Mouse (Mus musculus): ENCODE data around the gene Polr3gl.
A peak's percentile ranks its signal among the peaks of the same experiment; 100 is the strongest.
"Not testable (repeated sequence)": the region's sequence is repeated elsewhere in the genome, so short reads cannot be mapped to it uniquely, and the experiment has no call there.

The Polr3gl gene

DNA sequence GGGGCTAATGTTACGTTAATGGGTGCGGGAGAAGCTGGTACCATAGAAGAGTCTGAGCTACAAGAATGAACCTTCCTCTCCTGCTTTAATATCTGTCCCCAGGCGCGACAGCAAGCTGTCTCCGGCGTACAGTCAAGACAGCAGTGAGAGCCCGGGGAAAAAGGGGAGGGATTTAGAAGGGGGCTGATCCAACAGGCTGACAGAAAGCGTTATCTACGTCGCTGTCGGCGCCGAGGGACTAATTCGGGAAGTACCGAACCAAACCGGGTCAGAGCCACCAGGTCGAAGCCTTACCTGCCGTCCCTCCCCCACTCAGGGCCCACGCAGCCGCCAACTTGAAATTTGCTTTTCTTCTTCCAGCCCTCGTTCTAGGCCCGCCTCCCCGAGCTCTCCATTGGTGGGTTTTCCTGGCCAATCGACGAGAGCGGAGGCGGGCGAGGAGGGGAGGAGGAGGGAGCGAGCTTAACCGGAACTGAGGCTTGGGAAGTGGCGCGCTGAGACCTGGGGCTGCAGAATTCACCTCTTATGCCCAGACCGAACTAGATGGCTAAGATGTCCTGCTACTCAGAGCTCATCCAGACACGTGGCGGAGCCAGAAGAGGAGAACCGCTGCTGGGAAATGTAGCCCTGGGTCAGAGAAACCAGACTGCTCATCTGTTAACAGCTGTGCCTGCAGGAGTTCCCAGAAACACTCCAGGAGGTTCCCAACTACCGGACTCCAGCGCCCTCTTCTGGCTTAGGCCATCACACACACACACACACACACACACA is at the start of gene Polr3gl:
Gene Polr3gl, minus strand, starts transcription at position 392 of the 771 bp plus-strand sequence.
- peak; percentile 94 for DNase-seq (ENCODE audit: low spot score)

DNA sequence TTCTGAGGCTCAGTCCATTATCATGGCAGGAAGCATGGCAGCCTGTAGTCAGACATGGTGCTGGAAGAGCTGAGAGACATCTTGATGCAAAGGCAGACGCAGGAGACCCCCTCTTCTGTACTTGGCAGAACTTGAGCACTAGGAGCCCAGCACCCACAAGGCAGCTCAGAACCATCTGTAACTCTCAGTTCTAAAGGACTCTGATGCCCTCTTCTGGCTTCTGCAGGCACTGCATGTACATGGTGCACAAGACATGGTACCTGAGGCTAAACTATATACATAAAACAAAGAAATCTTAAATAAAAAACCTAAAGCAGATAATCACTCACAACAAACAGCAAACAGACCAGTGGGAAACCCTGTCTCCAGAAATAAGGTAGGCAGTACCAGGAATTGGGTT is 45.2 kb upstream of the Polr3gl start:
- no peak for DNase-seq (ENCODE audit: low spot score)

DNA sequence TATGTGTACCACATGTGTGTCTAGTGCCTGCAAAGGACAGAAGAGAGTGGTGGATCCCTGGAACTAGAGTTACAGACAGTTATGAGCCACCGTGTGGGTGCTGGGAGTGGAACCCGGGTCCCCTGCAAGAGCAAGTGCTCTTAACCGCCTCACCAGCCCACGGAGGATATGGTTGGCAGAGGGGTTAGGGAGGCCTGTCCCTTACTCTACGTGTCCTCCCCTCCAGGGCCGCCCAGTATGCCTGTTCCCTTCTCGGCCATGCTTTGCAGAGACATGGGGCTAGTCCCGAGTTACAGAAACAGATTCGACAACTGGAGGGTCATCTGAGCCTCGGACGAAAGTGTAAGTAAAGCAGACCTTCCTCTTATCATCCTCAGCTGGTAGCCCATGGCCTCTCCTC is 42.5 kb upstream of the Polr3gl start:
- no peak for DNase-seq (ENCODE audit: low spot score)

DNA sequence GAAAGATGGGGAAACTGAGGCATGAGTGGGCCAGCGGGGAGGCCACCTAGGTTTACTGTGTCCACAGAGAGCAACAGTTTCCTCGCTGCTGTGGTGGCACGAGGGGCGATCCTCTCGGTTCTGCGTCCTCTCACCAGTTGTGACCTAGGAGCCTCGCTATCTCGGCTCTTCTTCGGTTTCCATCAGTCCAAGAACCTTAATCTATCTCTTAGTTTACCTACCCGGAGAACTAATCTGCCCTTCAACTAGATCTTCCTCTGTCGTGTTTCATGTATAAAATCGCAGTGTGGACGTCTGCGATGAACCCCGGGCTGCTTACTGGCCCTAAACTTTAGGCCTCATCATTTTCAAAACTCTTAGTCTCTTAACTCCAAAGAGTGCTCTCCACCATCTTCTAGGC is 41.9 kb upstream of the Polr3gl start:
- DNase-seq (ENCODE audit: low spot score): no peak

DNA sequence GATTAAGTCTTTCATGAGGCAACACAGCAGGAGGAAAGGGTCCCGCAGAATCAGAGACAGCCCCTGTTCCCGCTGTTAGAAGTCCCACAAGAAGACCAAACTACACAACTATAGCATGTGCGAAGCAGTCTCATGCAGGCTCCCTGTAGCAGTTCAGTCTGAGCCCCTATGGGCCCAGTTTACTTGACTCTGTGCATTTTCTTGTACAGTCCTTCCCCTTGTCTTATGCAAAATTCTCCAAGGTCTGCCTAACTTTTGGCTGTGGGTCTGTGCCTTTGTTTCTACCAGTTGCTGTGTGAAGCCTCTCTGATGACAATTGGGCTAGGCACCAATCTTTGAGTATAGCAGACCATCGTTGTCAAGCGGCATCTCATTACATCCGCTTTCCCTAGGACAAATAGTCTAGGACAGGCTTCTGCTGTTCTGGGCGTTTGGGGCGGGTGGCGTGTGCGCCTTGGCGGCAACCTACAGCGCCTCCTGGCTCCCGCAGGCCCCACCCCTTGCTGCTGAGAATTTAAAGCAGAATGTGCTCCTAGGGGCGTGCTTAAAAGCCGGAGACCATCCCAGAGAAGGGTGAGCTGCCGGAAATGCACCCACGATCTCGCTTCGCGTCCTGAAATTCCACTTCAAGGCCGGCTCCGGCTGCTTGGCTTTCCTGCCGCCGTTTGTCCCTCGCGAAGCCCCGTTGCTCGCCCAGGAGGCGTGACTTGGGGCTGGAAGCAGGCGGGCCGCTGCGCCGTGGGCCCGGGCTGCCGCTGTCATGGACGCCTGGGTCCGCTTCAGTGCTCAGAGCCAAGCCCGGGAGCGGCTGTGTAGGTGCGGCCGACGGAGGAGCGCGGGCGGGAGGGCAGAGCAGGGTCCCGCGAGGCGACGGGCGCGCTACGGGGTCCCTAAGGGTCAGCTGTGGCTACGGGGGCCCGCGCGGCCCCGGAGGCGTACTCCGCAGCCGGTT is 41.2 kb upstream of the Polr3gl start, which contains the start of the genes Pex11b and Gm42957:
Gene Pex11b, plus strand, starts transcription at position 449 of the 952 bp plus-strand sequence.
Gene Gm42957, plus strand, starts transcription at position 547 of the 952 bp plus-strand sequence.
- DNase-seq (ENCODE audit: low spot score): peak; percentile 87

DNA sequence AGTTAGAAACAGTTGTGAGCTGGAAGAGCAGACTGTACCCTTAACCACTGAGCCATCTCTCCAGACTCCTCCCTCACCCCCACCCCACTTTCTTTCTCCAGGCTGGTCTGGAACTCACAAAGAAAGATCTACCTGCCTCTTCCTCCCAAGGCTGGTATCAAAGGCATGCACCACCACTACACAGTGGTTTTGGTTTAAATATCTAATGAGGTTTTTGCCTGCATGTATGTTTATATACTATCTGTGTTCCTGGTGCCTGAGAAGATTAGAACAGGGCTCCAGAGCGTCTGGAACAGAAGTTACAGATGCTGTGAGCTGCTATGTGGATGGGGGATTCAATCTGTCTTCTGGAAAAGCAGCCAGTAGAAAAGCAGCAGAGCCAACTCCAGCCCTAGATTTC is 40.0 kb upstream of the Polr3gl start:
- DNase-seq (ENCODE audit: low spot score): no peak

DNA sequence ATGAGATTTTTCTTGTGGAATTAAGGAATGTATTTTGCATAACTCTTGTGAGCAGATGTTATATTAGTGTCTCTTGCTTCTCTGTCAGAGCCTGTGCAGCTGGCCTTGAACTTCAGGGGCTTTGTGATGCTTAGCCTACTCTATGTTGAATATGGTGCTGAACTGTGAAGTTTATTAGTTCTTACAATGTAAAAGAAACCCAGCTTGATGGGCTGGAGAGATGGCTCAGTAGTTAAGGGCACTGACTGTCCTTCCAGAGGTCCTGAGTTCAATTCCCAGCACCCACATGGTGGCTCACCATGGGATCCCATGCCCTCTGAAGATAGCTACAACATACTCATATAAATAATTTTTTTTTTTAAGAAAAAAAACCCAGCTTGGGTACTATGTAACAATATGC is 38.1 kb upstream of the Polr3gl start:
- DNase-seq (ENCODE audit: low spot score): no peak

DNA sequence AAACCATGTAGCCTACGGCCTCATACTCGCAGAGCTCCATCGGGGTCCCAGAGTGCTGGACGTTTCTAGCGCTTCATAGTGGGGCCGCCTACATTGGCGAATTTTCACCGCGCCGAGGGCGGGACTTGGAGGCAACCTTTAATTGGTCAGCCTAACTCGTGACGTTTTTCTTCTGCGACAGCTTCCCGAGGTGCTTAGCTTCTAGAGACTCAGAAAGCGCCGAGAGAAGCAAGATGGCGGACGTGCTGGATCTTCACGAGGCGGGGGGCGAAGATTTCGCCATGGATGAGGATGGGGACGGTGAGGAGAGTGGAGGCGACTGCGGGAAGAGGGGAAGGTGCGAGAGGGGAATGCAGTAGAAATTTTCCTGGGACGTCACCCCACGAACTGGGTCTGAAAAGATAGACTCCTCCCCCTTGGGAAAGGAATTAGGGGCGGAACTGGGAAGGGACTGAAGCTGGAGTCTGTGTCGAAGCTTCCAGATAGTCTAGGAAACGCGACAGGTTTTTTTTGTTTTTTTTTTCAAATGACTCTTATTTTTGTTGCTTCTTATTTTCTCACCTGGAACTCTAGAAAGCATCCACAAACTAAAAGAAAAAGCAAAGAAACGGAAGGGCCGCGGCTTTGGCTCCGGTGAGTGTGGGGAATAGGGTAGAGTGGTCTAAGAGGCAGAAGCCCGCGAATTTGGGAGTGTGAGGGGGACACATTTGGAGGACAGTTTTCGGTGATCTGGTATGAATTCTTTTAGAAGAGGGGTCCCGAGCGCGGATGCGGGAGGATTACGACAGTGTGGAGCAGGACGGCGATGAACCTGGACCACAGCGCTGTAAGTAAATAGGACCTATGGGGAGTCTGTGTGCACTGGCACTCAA is 36.0 kb upstream of the Polr3gl start, which contains the start of gene Rbm8a:
Gene Rbm8a, plus strand, starts transcription at position 205 of the 872 bp plus-strand sequence.
- DNase-seq (ENCODE audit: low spot score): peak; percentile 97

DNA sequence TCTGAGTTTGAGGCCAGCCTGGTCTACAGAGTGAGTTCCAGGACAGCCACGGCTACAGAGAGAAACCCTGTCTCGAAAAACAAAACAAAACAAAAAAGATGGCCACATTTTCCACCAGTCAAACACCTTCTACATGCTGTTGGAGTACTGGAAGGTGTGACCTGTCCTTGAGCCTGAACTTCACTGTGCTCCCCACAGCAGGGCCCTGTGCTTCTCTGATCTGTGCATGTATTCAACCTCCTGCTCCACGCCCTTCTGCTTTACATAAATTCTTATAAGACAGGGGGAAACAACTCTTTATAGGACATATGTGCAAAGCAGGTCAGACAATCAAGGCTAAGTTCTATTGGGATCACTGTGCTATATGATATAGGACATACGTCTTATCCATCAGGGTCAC is 29.2 kb upstream of the Polr3gl start:
- no peak for DNase-seq (ENCODE audit: low spot score)

DNA sequence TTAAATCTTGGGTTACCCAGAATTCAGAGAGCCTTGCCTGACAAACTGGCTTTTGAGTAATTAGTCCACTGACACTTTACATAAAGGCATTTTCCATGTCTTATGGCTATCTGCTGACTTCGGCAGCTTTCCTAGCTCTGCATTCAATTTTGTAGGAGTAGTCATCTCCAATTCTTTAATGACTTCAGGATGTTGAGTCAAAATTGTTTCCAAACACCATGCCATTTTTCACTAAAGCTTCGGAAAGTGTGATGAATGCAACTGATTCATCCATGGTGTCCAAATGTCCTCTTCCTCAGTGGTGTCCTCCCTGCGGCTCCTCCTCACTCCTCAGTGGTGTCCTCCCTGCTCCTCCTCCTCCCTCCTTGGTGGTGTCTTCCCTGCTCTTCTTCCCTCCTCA is 24.0 kb upstream of the Polr3gl start:
- no peak for DNase-seq (ENCODE audit: low spot score)

DNA sequence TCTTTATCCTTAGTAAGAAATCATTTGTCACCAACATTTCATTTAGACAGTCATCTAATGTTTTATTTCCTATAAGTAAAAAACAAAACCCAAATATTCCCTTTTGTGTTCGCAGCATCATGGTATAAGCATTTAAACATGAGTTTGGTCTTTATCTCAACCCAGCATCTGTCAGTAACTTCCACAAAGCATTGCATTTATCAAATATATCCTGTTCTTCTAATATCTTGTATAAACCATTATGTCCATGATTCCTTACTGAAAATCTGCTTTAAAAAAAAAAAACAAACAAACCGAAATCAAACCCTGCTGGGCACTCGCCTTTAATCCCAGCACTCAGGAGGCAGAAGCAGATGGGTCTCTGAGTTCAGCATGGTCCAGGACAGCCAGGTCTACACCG is 12.6 kb upstream of the Polr3gl start:
- no peak for DNase-seq (ENCODE audit: low spot score)

DNA sequence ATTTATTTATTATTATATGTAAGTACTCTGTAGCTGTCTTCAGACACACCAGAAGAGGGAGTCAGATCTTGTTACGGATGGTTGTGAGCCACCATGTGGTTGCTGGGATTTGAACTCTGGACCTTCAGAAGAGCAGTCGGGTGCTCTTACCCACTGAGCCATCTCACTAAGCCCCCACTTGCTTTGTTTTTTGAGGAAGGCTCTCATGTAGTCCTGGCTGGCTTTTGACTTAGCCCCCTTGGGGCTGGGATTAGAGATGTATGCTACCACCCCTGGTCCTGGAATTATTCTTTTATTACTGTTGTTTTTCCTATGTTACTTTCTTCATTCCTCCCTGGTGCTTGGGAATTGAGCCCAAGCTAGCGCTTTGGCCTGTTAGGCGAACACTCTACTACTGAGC is 12.0 kb upstream of the Polr3gl start:
- DNase-seq (ENCODE audit: low spot score): not testable (repeated sequence)

DNA sequence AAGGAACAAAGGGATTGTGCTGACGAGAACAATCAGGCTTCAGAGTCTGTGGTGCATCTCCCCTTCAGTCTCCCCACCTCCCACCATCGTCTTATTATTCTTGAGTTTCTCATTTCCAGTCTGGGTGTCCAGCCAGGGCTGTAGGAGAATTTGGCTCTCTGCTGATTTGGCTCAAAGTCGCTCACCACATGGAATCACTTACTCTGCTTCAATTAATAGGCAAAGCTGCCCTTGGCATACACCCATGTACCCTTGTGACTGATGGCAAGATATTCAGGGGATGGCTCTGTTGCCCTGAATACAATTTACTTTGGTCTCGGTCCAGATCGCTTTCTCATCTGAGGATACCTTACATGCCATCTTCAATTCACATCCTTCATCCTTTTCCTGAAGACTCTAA is 9.3 kb upstream of the Polr3gl start:
- DNase-seq (ENCODE audit: low spot score): no peak

DNA sequence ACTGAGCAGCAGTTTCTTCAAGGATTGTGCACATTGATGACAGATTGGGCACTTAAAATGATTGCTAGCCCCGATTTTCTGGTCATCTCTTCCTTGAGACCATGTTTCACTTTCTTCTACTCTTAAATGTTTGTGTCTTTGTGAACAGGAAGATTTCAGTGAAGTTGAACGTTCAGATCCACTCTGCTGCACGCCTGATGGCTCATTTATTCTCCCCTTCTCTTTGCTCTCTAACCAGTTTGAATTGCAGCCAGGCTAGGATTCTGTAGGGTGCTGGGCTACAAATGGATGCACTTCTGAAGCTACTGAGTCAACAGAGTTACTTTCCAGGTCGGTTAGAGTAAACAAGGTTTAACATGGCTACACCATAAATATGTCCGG is 8.7 kb upstream of the Polr3gl start:
- no peak for DNase-seq (ENCODE audit: low spot score)

DNA sequence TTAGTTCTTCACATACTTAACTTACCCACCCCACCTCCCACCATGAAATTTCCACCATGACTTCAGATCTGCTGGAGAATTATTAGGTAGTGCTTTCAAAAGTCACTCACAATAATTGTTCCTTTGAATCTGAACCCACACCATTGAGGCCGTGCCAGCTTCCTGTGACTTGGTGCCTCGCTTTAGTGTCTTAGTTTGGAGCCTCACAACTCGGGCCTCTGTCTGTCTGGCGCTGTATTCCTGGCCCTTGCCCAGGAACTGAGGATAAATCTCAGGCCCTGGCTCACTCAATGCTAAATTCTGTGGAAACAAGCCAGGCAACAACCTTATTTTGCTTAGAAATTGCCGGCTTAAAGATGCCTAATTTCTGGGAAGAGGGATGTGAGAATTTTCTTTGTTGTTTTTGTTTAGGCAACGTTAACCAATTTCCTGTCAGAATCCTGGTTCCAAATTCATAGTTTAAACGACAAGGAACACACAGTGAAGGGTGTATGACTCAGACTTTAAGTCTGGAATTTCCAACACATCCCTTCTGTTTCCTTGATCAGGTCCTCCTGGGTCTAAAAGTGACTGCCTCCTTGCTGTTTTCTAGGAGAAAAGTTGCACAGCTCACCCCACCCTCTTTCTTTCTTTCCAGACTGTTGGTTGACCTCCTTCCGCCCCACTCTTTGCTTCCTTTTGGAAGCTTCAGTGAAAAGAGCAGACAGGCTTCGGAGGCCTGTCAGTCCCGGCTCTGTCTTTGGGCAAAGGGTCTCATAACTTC is 8.1 kb upstream of the Polr3gl start:
- DNase-seq (ENCODE audit: low spot score): peak; percentile 25

DNA sequence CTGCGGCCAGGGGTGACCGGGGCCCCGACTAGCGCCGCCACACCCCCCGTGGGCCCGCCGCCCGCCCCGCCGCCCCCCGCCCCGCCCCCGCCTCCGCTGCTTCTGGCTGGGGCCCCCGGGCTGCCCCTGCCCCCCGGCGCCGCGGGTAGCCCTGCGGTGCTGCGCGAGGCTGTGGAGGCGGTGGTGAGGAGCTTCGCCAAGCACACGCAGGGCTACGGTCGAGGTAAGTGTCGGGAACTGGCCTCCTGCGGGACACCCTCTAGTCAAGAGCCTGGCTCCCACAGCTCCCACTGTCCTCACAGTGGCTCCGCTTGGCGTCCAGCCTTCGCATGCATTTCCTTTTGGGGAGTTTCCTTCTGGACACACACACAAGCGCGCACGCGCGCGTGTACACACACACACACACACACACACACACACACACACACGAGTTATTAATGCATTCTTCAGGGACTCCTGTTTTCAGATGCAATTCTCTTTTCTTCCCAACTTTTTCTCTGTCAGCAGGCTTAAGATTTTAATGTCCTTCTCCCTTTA is 7.3 kb upstream of the Polr3gl start:
- peak; percentile 77 for DNase-seq (ENCODE audit: low spot score)

DNA sequence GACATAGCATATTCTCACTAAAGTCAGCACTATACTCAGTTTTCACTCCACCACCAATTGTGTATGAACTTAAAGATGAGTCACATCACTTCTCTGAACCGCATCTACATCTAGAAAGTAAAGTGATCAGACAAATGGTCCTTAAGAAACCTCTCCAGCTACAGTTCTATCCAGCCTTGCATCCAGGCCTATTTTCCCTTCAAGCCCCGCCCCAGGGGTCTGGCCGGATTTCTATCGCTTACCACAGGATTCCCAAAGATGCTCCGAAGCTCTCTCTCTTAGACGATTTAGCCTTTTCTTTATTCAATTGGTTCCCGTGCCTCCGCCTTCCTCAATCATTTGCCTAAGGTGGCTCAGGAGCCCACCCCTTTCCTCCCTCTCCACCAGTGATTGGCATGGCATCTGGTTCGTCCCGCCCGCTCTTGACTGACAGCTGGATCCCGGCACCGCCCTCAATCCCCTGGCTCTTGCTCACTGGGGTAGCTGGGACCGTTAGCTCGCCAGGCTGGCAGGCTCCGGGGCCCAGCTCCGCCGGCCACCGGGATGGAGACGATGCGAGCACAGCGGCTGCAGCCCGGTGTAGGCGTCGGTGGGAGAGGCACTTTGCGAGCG is 6.8 kb upstream of the Polr3gl start, which contains the start of gene Lix1l:
Gene Lix1l, plus strand, starts transcription at position 511 of the 612 bp plus-strand sequence.
- DNase-seq (ENCODE audit: low spot score): peak; percentile 94

DNA sequence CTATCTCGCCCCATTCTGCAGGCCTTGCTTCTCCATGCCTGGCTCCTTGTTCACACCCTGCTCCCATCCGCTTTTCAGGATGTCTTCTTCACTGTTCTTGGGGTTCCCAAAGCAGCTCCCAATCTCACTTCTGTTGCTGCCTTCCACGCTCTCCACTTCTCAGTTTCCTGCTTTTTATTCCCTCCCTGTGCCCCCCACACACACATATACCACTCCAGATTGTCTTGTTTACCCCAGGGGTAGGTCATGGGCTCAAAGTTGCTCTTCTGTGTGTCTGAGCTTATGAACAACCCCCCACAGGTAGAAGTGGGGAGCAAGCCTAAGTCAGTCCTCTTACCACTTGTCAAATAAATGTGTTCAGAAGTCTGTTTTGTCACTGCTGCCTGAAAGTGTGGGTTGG is 5.4 kb upstream of the Polr3gl start:
- DNase-seq (ENCODE audit: low spot score): no peak

DNA sequence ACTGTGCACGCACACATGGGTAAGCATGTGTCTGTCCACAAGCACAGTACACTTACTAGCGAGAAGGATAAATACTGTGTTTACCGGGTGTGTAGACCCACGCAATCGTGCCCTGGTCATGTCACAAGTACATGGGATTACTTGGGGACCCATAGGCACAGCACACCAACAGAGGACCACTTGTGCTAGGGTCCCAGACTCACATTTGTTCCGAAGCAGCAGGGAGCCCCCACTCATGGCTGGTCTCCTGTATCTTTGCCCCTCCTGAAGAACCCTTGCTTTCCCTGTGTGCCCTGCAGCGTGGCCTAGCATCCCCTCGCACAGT is 5.0 kb upstream of the Polr3gl start:
- no peak for DNase-seq (ENCODE audit: low spot score)
